Mouse (Mus musculus) midbrain, embryonic 12.5 days (tissue): ENCODE results near the gene Shisal1. TPM values are rescaled to one million over a fixed set of nuclear protein-coding genes. Genes with fewer than 3 reads are reported as not detected.

Experiments used
- ATAC-seq: fragments of 200-750 bp; cut with Nextera tagmentation; 2 replicates; pipeline ENCODE4 v1.8.0; 2017; ENCODE audit warnings: low read depth, moderate TSS enrichment, moderate library complexity; ENCODE audit not compliant: low FRiP score
- H3K27ac ChIP-seq: fragments of 300-500 bp; sonication (generic); replicated peaks from 2 replicates; pipeline ENCODE4 v1.5.1; 2016; ENCODE audit warnings: mild to moderate bottlenecking
- H3K27me3 ChIP-seq: fragments of 300-500 bp; sonication (generic); 2 replicates; pipeline ENCODE4 v1.6.1; 2016; ENCODE audit warnings: mild to moderate bottlenecking
- H3K36me3 ChIP-seq: fragments of 300-500 bp; sonication (generic); 2 replicates; pipeline ENCODE4 v1.6.1; 2016
- H3K4me1 ChIP-seq: fragments of 300-500 bp; sonication (generic); 2 replicates; pipeline ENCODE4 v1.6.1; 2016
- H3K4me2 ChIP-seq: fragments of 300-500 bp; sonication (generic); replicated peaks from 2 replicates; pipeline ENCODE4 v1.6.1; 2016; ENCODE audit warnings: mild to moderate bottlenecking, moderate library complexity
- H3K4me3 ChIP-seq: fragments of 300-500 bp; sonication (generic); 2 replicates; pipeline ENCODE4 v1.5.1; 2016; ENCODE audit warnings: mild to moderate bottlenecking
- H3K9ac ChIP-seq: fragments of 300-500 bp; sonication (generic); replicated peaks from 2 replicates; pipeline ENCODE4 v1.6.1; 2016; ENCODE audit warnings: mild to moderate bottlenecking, moderate library complexity
- H3K9me3 ChIP-seq: fragments of 300-500 bp; sonication (generic); 2 replicates; pipeline ENCODE4 v1.6.1; 2016; ENCODE audit warnings: mild to moderate bottlenecking
- WGBS: fragments of 180-500 bp; shearing (Covaris S2); methylation state at CpG from one replicate; pipeline ENCODE4 v1.1.7; 2016; 5-methylcytosine and 5-hydroxymethylcytosine counted together
- polyA plus RNA-seq: library from polyadenylated mRNA; unstranded; fragments of >200 nt; fragmentation: Nextera tagmentation; extraction: Ambion mirVana; gene quantifications from 2 replicates; pipeline ENCODE4 v1.2.1, GENCODE M21; 2016

Shisal1 gene
- polyA plus RNA-seq, 1 experiment from 2014 or later = 10.5 TPM

- no peak overlapping the region for H3K9ac ChIP-seq
- no peak overlapping the region for H3K27ac ChIP-seq
- no peak overlapping the region for H3K4me2 ChIP-seq
- H3K4me1 ChIP-seq = peaks cover 7% of the 10 kb centered on the region
- no peaks in the 10 kb centered on the region for H3K36me3 ChIP-seq
- H3K27me3 ChIP-seq = no peaks in the 10 kb centered on the region
- ATAC-seq = no peak
- no peak overlapping the region for H3K4me3 ChIP-seq
- 93% methylated on average over 8 of the region's 8 CpGs for WGBS
- no peaks in the 10 kb centered on the region for H3K9me3 ChIP-seq
Measured at GRCm38 (mm10) chr15:84329940-84330339, 117.0 kb downstream of the Shisal1 start.

Other genes starting within 250 kb of the Shisal1 start
- gene Parvb, start 215.1 kb downstream of the Shisal1 start, polyA plus RNA-seq = 5.9 and 6.5 TPM in 2 replicates
- 0.54 and 0.59 TPM in 2 replicates for gene Parvg, start 123.1 kb downstream of the Shisal1 start, polyA plus RNA-seq
- 51.7 and 52.4 TPM in 2 replicates for gene Rtl6, start 110.7 kb upstream of the Shisal1 start, polyA plus RNA-seq
- gene Prr5, start 222.5 kb upstream of the Shisal1 start, polyA plus RNA-seq = 11.1 and 13.9 TPM in 2 replicates